Mouse (Mus musculus): ENCODE measurements around the gene Peli2.

DNA sequence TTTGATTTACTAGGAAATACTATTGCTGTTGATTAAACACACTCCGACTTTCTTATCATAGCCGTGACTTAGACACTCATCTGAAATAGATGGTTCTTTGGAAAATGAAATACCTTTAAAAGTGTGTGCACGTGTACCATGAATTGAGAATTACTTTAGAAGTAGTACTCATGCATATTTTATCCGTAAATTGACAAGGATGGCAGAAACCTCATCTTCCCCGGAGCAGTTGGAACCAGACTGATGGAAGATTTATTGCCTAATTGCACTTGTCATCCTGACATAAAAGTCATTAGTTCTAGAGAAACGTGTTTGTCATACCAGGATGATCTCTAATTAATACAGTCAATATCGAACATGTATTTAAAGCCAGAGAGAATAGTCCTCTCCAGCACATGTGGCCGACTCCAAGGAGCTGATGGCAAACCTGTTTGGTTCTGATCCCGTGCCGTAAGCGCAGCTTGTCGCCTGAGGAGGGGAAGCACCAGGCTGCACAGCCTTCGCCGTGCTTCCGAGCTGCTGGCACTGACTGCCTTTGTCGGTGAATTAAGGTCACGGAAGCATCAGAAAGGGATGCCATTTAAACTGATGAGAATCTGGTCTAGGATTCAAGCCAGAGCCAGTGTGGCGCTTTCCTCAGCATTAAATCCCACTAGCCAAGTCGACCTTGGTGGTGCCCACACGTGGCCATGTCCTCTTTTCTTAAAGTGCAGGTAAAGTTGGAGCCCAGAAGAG is 114.3 kb downstream of the Peli2 start:
- no peak for TF ChIP-seq POLR2A (IDR thresholded peaks at IDR 0.05; ENCODE audit: control insufficient read depth, low read depth, low read length)
- TF ChIP-seq CTCF (IDR thresholded peaks at IDR 0.05; ENCODE audit: control insufficient read depth, insufficient read depth, insufficient replicate concordance, low read depth, low read length) = no peak

Data from testis, adult 2 months (tissue).